Mouse (Mus musculus) frontal cortex, postnatal 36 days (tissue): ENCODE data around the gene C530025M09Rik.
A peak's percentile ranks its signal among the peaks of the same experiment; 100 is the strongest.

Source experiments
- DNase-seq, 2 experiments: peaks; one replicate each; pipeline ENCODE4 v3.0.0; 2022; ENCODE audit warnings: low spot score in 2 of 2

The C530025M09Rik gene

DNA sequence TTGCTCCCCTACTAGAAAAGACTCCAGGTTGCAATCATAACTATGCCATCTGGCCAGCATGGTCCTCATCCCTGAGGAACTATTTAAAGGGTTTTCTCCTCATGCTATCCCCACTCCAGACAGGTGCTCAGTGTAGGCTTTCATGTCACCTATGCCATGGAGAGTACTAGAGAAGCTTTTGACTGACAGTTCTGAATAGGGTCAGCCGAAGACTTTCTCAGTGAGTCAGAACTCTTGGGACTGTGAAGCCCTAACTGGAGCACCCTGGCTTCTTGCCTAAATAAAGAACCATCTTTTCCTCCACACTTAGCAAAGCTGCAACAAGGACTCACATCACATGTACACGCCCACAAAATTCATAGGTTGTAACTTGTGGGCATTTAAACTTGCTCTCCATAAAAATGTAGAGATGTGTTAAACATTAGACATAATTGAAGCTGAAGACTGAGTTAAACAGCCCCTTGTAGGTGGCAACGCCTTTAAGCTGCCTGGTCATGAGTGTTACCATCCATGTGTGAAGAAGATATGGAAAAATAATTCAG is 26.3 kb downstream of the C530025M09Rik start:
- peak in 1 of 2 experiments; percentile 9 for DNase-seq

DNA sequence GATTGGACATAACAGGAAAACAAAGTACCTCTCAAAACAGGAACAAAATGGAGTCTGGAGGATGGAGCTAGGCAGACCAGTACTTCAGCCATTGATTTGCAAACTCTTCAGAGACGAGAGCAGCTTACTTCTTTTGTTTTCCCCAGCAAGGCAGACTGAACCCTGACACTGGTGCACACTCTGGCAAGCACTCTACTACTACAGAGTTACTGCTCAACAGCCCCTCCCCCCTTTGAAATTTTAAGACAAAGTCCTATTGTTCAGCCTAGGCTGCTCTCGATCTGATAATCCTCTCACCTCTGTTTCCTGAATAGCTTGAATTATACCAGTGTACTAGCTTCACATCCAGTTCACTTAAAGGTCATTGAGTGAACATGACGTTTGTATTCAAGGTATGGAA is 32.4 kb downstream of the C530025M09Rik start:
- DNase-seq, result no peak
